ENCODE assay signal across 8 mouse cellular contexts in the genomic region with DNA sequence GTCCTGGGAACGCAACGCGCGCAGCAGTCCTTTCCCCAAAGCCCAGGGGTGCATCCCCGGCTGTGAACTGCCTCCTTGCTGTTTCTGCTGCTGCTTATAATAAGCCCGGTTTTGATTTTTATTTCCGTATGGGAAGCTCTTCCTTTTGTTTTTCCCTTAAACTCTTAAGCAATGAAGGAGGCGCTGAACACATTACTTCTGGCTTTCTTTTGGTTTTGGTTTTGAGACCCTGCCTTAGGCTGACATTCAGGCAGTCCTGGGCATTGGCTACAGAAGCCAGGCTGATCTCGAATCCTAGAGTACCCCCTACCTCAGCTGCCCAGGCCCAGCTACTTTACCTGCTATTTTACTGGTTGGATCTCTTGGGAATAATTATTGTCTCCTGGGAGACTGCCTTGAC. TPM values are rescaled to one million over a fixed set of nuclear protein-coding genes. Genes with fewer than 3 reads are reported as not detected.
DNase-seq lines count a peak whose midpoint lies in the region; ATAC-seq and TF ChIP-seq lines count a peak whose summit lies in the region.

No protein-coding gene starts in this region.

- H3K4me3 ChIP-seq in left cerebral cortex, adult 2 months: peak overlapping the region; percentile 85
- H3K4me3 ChIP-seq in embryonic facial prominence, embryonic 14.5 days (ENCODE audit: low read depth, low read length): peak overlapping the region; percentile 73
- peak overlapping the region; percentile 78 for H3K4me3 ChIP-seq in hindbrain, postnatal 0 days (ENCODE audit: low read length)
- peak overlapping the region; percentile 78 for H3K4me3 ChIP-seq in midbrain, embryonic 16.5 days (ENCODE audit: low read depth, low read length)

- ATAC-seq in embryonic facial prominence, embryonic 14.5 days (ENCODE audit: low read depth): peak; percentile 27; the same call in 1 of the 2 replicates
- no peak for ATAC-seq in hindbrain, postnatal 0 days
- no peak for ATAC-seq in midbrain, embryonic 16.5 days
- no peak for ATAC-seq in CD4-positive, CD25-positive, alpha-beta regulatory T cell, adult 4 months

- DNase-seq in left cerebral cortex, adult 2 months (ENCODE audit: extremely low spot score in 1 of 2, low spot score in 2 of 2): no peak
- DNase-seq in left cerebral cortex, postnatal 36 days (ENCODE audit: low spot score in 2 of 2): no peak
- no peak for DNase-seq in embryonic facial prominence, embryonic 14.5 days (ENCODE audit: low spot score)
- DNase-seq in hindbrain, postnatal 0 days (ENCODE audit: low spot score): no peak
- DNase-seq in ovary, adult 18-20 months (ENCODE audit: low spot score): no peak
- DNase-seq in testis, postnatal 10 days (ENCODE audit: low spot score): no peak

- H3K36me3 ChIP-seq in embryonic facial prominence, embryonic 14.5 days (ENCODE audit: control insufficient read depth, insufficient read depth, low read length): no peaks in the 10 kb centered on the region
- no peaks in the 10 kb centered on the region for H3K36me3 ChIP-seq in hindbrain, postnatal 0 days (ENCODE audit: insufficient read depth, low read length)
- no peaks in the 10 kb centered on the region for H3K36me3 ChIP-seq in midbrain, embryonic 16.5 days (ENCODE audit: control insufficient read depth, insufficient read depth, low read length)

- H3K9me3 ChIP-seq in embryonic facial prominence, embryonic 14.5 days (ENCODE audit: control insufficient read depth, low read length): 0 out of 2 replicates have a peak, but pooled peaks cover 3% of the 10 kb centered on the region
- no peaks in the 10 kb centered on the region for H3K9me3 ChIP-seq in hindbrain, postnatal 0 days (ENCODE audit: low read length)
- no peaks in the 10 kb centered on the region for H3K9me3 ChIP-seq in midbrain, embryonic 16.5 days (replicated peaks; ENCODE audit: control insufficient read depth, low read length, poor library complexity, severe bottlenecking)

- intact Hi-C loops in left cerebral cortex, adult 2 months (cut with DNase I): loop anchor here (1.0 to 5.0 kb wide), 5 partner anchors 99 to 308 kb away; no protein-coding TSS in a partner anchor
- intact Hi-C loops in left cerebral cortex, postnatal 36 days (cut with DNase I): loop anchor here (5.0 to 10.0 kb wide), 3 partner anchors 110 to 298 kb away; no protein-coding TSS in a partner anchor

- 4% methylated on average over 7 of the region's 9 CpGs for WGBS in embryonic facial prominence, embryonic 14.5 days
- 2% methylated on average over 9 of the region's 9 CpGs for WGBS in hindbrain, postnatal 0 days
- WGBS in midbrain, embryonic 16.5 days: 3% methylated on average over 9 of the region's 9 CpGs

- H3K9ac ChIP-seq in embryonic facial prominence, embryonic 14.5 days (ENCODE audit: low read depth, low read length): peak overlapping the region; percentile 74; the same call in 1 of the 2 replicates
- peak overlapping the region; percentile 74 for H3K9ac ChIP-seq in hindbrain, postnatal 0 days (replicated peaks; ENCODE audit: low read length)
- peak overlapping the region; percentile 86 for H3K9ac ChIP-seq in midbrain, embryonic 16.5 days (ENCODE audit: low read depth, low read length)

- no peak for TF ChIP-seq CTCF in left cerebral cortex, adult 2 months (IDR thresholded peaks at IDR 0.05)
- no peak for TF ChIP-seq CTCF in hindbrain, postnatal 0 days (IDR thresholded peaks at IDR 0.05; ENCODE audit: low read depth)

- H3K4me1 ChIP-seq in embryonic facial prominence, embryonic 14.5 days (ENCODE audit: control insufficient read depth, insufficient read depth, low read length): 0 out of 2 replicates have a peak, but pooled peaks cover 4% of the 10 kb centered on the region
- H3K4me1 ChIP-seq in hindbrain, postnatal 0 days (ENCODE audit: insufficient read depth, low read length): peaks cover 14% of the 10 kb centered on the region
- H3K4me1 ChIP-seq in midbrain, embryonic 16.5 days (ENCODE audit: control insufficient read depth, insufficient read depth, low read length): peaks cover 16% of the 10 kb centered on the region

- H3K27ac ChIP-seq in left cerebral cortex, adult 2 months: peak overlapping the region; percentile 89
- no peak overlapping the region for H3K27ac ChIP-seq in embryonic facial prominence, embryonic 14.5 days (replicated peaks; ENCODE audit: low read depth, low read length)
- H3K27ac ChIP-seq in hindbrain, postnatal 0 days: peak overlapping the region; percentile 74; the same call in 1 of the 2 replicates
- H3K27ac ChIP-seq in midbrain, embryonic 16.5 days (ENCODE audit: low read length): peak overlapping the region; percentile 76; the same call in 1 of the 2 replicates

- H3K27me3 ChIP-seq in embryonic facial prominence, embryonic 14.5 days (replicated peaks; ENCODE audit: control insufficient read depth, insufficient read depth, low read length): peaks cover 30% of the 10 kb centered on the region
- H3K27me3 ChIP-seq in hindbrain, postnatal 0 days (ENCODE audit: insufficient read depth, low read length): no peaks in the 10 kb centered on the region
- H3K27me3 ChIP-seq in midbrain, embryonic 16.5 days (ENCODE audit: control insufficient read depth, insufficient read depth, low read depth, low read length): no peaks in the 10 kb centered on the region

- H3K4me2 ChIP-seq in embryonic facial prominence, embryonic 14.5 days (ENCODE audit: low read depth, low read length): peak overlapping the region; percentile 94
- peak overlapping the region; percentile 93 for H3K4me2 ChIP-seq in hindbrain, postnatal 0 days (ENCODE audit: low read depth, low read length)
- H3K4me2 ChIP-seq in midbrain, embryonic 16.5 days (ENCODE audit: low read length): peak overlapping the region; percentile 72

RNA-seq across cellular contexts. Expression of gene Tmtc1, which starts 0.6 kb away (rescaled TPM):
- total RNA-seq in left cerebral cortex, adult 2 months (2021): 10 to 100 TPM; 58.7 to 60.1 TPM
- total RNA-seq in left cerebral cortex, postnatal 36 days (2021): 10 to 100 TPM; 53.3 to 57.4 TPM
- 3.0 and 4.6 TPM in 2 replicates for polyA plus RNA-seq in embryonic facial prominence, embryonic 14.5 days (2014; fragmentation: Nextera tagmentation; extraction: Ambion mirVana)
- total RNA-seq in hindbrain, postnatal 0 days (2014; rRNA removed): 35.1 and 45.4 TPM in 2 replicates
- polyA plus RNA-seq in hindbrain, postnatal 0 days (2015; fragmentation: Nextera tagmentation; extraction: Ambion mirVana): 2.4 and 3.0 TPM in 2 replicates
- polyA plus RNA-seq in midbrain, embryonic 16.5 days (2015; fragmentation: Nextera tagmentation; extraction: Ambion mirVana): 2.6 and 2.9 TPM in 2 replicates
- not detected for polyA plus RNA-seq in CD4-positive, CD25-positive, alpha-beta regulatory T cell, adult 4 months (2017; shearing (Covaris generic))
